Mouse (Mus musculus) kidney, adult 2 months (tissue): ENCODE results near the gene Lmntd1. TPM values are rescaled to one million over a fixed set of nuclear protein-coding genes. Genes with fewer than 3 reads are reported as not detected.

Experiments
- DNase-seq: peaks from one replicate; pipeline ENCODE4 v3.0.0; 2021
- H3K27ac ChIP-seq: fragments of 200-500 bp; 2 replicates; pipeline ENCODE4 v1.5.1; 2012; ENCODE audit warnings: low read depth, low read length, control low read depth, inconsistent platforms; ENCODE audit not compliant: insufficient read depth
- H3K27me3 ChIP-seq: fragments of 200-500 bp; replicated peaks from 2 replicates; pipeline ENCODE4 v1.6.1; 2012; ENCODE audit warnings: mild to moderate bottlenecking, moderate library complexity, low read length, inconsistent platforms; ENCODE audit not compliant: control insufficient read depth, insufficient read depth
- H3K36me3 ChIP-seq: fragments of 200-500 bp; 2 replicates; pipeline ENCODE4 v1.6.1; 2012; ENCODE audit warnings: mild to moderate bottlenecking, moderate library complexity, low read length, inconsistent platforms; ENCODE audit not compliant: control insufficient read depth, insufficient read depth
- H3K4me1 ChIP-seq: fragments of 200-500 bp; 2 replicates; pipeline ENCODE4 v1.6.1; 2011; ENCODE audit warnings: low read length; ENCODE audit not compliant: control insufficient read depth, insufficient read depth
- H3K4me3 ChIP-seq: fragments of 200-500 bp; 2 replicates; pipeline ENCODE4 v1.5.1; 2011; ENCODE audit warnings: mild to moderate bottlenecking, low read depth, low read length, control low read depth; ENCODE audit not compliant: insufficient read depth
- CTCF ChIP-seq: fragments of 200-500 bp; conservative IDR thresholded peaks from 2 replicates; pipeline ENCODE4 v1.5.1; 2011; ENCODE audit warnings: low read depth, mild to moderate bottlenecking, control low read depth, low read length, moderate library complexity, mixed read lengths; ENCODE audit not compliant: insufficient read depth, insufficient read length
- POLR2A ChIP-seq: fragments of 200-500 bp; IDR thresholded peaks from one replicate; pipeline ENCODE4 v1.6.1; 2011; ENCODE audit warnings: low read depth, low read length, control low read depth
- WGBS: fragments of 180-500 bp; shearing (Covaris S2); methylation state at CpG from one replicate; pipeline ENCODE4 v1.1.7; 2018; 5-methylcytosine and 5-hydroxymethylcytosine counted together
- polyA plus RNA-seq: library from polyadenylated mRNA; depleted of rRNA; stranded (reverse); fragments of >200 nt; gene quantifications from 2 replicates; pipeline ENCODE4 v1.2.3, GENCODE M21; 2012

The Lmntd1 gene
- polyA plus RNA-seq, 1 experiment, result 0.34 TPM

- Histone ChIP-seq H3K4me1 (no peaks in the 10 kb centered on the region), H3K36me3 (no peaks in the 10 kb centered on the region), H3K27me3 (no peaks in the 10 kb centered on the region), H3K4me3 (no peak overlapping the region), H3K27ac (no peak overlapping the region)
- WGBS, result 76% methylated on average over 11 of the region's 11 CpGs
- no peak for DNase-seq
- TF ChIP-seq POLR2A, result no peak
- TF ChIP-seq CTCF, result no peak
Observed at GRCm38 (mm10) chr6:145590501-145591293, 23.4 kb downstream of the Lmntd1 start.

DNA sequence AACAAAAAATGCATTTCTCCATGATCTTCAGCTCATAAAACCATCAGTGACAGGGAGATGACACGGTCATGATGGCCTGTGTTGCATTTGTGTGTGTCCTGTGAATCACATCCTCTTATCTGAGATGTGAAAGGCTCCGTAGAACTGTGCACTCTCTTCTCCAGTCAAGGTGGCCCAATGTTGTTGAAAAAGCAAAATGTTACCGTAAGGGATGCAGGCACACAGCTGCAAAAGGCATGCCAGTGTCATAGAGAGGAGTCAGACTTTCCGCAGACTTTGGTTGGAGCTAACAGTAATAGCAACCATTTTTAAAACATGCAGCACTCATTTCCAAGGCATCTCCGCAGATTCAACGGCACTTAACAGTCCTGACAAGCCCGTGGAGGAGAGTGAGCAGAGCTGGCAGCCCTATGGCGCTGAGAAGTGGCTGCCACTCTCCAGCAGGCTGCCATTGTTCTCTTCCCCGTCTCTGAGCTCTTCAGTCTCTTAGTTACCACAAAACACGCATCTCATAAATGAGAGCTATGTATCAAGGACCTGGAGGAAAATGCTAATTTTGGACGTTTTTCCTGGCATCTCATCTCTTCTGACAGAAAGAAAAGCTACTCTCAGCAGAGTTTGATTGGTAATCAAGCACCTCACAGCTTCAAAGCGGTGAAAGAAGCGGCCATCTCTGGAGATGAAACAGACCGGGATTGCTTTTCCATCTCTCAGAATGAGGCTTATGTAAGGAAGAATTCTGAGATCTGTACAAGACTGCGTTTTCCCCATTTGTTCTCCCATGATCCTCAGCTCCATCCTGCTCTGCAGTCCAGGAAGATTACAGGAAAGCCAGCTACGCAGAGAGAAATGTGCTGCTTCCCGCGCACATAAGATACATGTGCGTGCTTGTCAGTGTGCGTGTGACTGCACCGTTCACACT, 28.8 kb downstream of the Lmntd1 start:
- H3K27ac ChIP-seq, result no peak overlapping the region
- no peak overlapping the region for H3K4me3 ChIP-seq
- WGBS, result 89% methylated on average over 21 of the region's 21 CpGs
- no peaks in the 10 kb centered on the region for H3K36me3 ChIP-seq
- no peaks in the 10 kb centered on the region for H3K27me3 ChIP-seq
- TF ChIP-seq POLR2A, result no peak
- TF ChIP-seq CTCF, result no peak
- DNase-seq, result no peak
- H3K4me1 ChIP-seq, result no peaks in the 10 kb centered on the region

- WGBS, result 41% methylated on average over 10 of the region's 10 CpGs
- peak; percentile 16 for DNase-seq
- H3K27me3 ChIP-seq, result no peaks in the 10 kb centered on the region
- peaks cover 7% of the 10 kb centered on the region for H3K4me1 ChIP-seq
- no peak overlapping the region for H3K27ac ChIP-seq
- no peak overlapping the region for H3K4me3 ChIP-seq
- TF ChIP-seq CTCF (no peak), POLR2A (no peak)
- H3K36me3 ChIP-seq, result no peaks in the 10 kb centered on the region
Observed at GRCm38 (mm10) chr6:145581366-145582170, 32.6 kb downstream of the Lmntd1 start.

- DNase-seq, result peak; percentile 57
- 65% methylated on average over 3 of the region's 3 CpGs for WGBS
- Histone ChIP-seq H3K27me3 (no peaks in the 10 kb centered on the region), H3K4me3 (no peak overlapping the region), H3K27ac (no peak overlapping the region), H3K4me1 (peaks cover 7% of the 10 kb centered on the region), H3K36me3 (no peaks in the 10 kb centered on the region)
- TF ChIP-seq POLR2A (no peak), CTCF (no peak)
Observed at GRCm38 (mm10) chr6:145579761-145580160, 34.4 kb downstream of the Lmntd1 start.

DNA sequence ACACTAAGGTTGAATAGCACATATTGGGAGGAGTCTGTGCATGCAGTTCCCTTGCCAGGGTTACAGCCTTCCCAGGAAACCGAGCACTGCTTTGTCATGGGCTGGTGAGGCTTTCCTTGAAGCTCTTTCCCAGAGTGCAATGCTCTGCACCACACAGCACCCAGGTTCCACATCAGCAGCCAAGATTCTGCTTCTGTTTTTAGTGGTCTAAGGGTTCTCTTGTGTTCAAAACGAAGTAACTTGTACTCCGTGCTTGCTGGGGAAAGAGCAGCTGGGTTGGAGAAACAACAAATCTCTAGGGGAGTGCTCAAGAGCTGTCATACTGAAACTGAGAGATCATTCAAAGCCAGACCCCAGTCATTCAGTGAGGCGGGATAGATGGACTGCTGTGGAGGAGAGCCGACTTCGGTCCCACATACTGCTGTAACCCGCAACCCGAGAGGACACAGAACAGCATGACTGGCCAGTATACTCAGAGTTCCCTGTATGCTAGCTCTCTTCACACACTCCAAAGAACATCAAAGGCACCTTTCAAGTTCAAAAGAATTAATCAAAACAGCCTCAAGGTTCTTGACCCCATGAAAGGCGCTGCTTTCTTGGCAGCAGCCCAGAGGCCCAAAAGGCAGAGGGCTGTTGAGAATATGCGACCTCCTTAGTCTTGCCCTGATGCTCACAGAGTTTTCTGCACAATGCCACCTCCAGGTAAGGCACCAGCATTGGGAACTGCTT, 35.5 kb downstream of the Lmntd1 start:
- no peaks in the 10 kb centered on the region for H3K36me3 ChIP-seq
- WGBS, result 19% methylated on average over 10 of the region's 10 CpGs
- no peaks in the 10 kb centered on the region for H3K27me3 ChIP-seq
- H3K4me1 ChIP-seq, result peaks cover 7% of the 10 kb centered on the region
- H3K4me3 ChIP-seq, result no peak overlapping the region
- peak; percentile 66 for DNase-seq
- no peak overlapping the region for H3K27ac ChIP-seq
- TF ChIP-seq CTCF (no peak), POLR2A (no peak)

GRCm38 (mm10) chr6:145576762-145577161, 37.4 kb downstream of the Lmntd1 start:
- DNase-seq, result no peak
- no peak overlapping the region for H3K4me3 ChIP-seq
- WGBS, result 94% methylated on average over 4 of the region's 4 CpGs
- H3K27ac ChIP-seq, result no peak overlapping the region
- no peaks in the 10 kb centered on the region for H3K27me3 ChIP-seq
- TF ChIP-seq CTCF (no peak), POLR2A (no peak)
- no peaks in the 10 kb centered on the region for H3K36me3 ChIP-seq
- H3K4me1 ChIP-seq, result peaks cover 7% of the 10 kb centered on the region
